Mouse (Mus musculus): ENCODE data around the gene Kctd21. TPM values are rescaled to one million over a fixed set of nuclear protein-coding genes. Genes with fewer than 3 reads are reported as not detected.

The Kctd21 gene
- total and polyA plus RNA-seq, 3 experiments: 0.23 to 1.2 TPM; not detected in 1

DNA sequence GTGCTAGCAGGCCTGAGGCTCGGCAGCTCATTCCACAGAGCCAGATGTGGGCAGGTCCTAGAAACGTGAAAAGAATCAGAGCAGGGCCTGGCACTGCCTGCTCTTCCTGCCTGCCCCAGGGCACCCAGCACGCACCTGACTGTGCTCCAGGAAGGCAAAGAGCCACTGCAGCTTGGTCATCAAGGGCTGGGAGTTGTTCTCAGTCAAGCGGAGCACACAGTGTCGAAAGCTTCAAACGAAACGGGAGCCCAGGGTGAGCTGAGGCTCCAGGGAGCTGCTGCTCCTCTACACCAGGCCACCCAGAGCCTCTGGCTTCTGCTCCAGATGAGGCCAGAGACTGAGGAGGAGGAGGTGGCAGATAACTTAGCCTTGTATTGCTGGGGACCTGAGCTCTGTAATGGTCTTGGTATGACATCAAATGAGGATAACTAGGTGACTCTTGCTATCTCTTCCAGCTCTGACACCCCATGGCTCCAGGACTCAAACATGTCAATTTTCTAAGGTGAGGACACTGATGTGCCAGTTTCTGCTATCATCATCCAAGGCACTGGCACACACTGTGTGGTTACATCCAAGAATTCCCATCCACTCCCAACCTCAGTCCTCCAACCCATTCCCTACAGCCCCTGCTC is 18.6 kb upstream of the Kctd21 start:
- no peaks in the 10 kb centered on the region for H3K79me2 ChIP-seq (ENCODE audit: control insufficient read depth, insufficient read depth, low read length, poor library complexity)
- no peaks in the 10 kb centered on the region for H3K36me3 ChIP-seq (ENCODE audit: control insufficient read depth in 1 of 2, insufficient read depth in 2 of 2, low read length in 2 of 2)
- H3K4me3 ChIP-seq (ENCODE audit: control insufficient read depth in 1 of 2, insufficient read depth in 1 of 2, low read depth in 2 of 2, low read length in 2 of 2): no peak overlapping the region
- no peak overlapping the region for H3K9ac ChIP-seq (ENCODE audit: control insufficient read depth, low read depth, low read length, poor library complexity, severe bottlenecking)
- H3K27me3 ChIP-seq (ENCODE audit: control insufficient read depth in 1 of 2, insufficient read depth in 2 of 2, low read length in 2 of 2): no peaks in the 10 kb centered on the region
- H3K9me3 ChIP-seq (replicated peaks; ENCODE audit: insufficient read depth, low read length): no peaks in the 10 kb centered on the region
- DNase-seq (ENCODE audit: low read depth, low spot score): no peak
- H3K4me1 ChIP-seq (ENCODE audit: control insufficient read depth in 1 of 2, insufficient read depth in 2 of 2, low read length in 2 of 2): no peaks in the 10 kb centered on the region
- H3K27ac ChIP-seq (ENCODE audit: control insufficient read depth, low read depth, low read length): no peak overlapping the region
- TF ChIP-seq CTCF (IDR thresholded peaks at IDR 0.05 in 2 of 3, conservative IDR thresholded peaks at IDR 0.05 in 1 of 3; ENCODE audit: control insufficient read depth in 1 of 3, insufficient read depth in 1 of 3, low read depth in 2 of 3, low read length in 3 of 3, poor library complexity in 1 of 3, severe bottlenecking in 1 of 3) (no peak), MYC (IDR thresholded peaks at IDR 0.05; ENCODE audit: low read depth, low read length) (no peak), ZMIZ1 (IDR thresholded peaks at IDR 0.05; ENCODE audit: low read depth, low read length) (no peak)

DNA sequence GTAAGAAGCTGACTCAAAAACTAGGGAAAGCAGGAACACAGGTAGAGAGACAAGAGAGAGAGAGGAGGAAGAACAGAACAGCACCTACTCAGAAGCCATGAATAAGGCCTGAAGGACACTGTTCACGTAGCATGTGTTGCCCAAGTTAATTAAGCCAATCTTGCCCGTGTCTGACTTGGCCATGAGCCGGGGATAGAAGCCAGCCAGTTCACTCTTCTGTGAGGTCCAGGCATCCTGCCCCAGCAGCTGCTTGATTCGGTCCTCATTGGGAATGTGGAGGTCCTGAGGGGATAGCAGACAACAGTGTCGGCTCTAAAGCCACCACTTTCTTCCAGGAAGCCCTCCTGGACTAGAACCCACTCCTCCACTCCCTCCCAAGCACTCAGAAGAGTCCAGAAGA is 17.5 kb upstream of the Kctd21 start:
- Histone ChIP-seq H3K4me3 (ENCODE audit: control insufficient read depth in 1 of 2, insufficient read depth in 1 of 2, low read depth in 2 of 2, low read length in 2 of 2) (no peak overlapping the region), H3K9ac (ENCODE audit: control insufficient read depth, low read depth, low read length, poor library complexity, severe bottlenecking) (no peak overlapping the region), H3K36me3 (ENCODE audit: control insufficient read depth in 1 of 2, insufficient read depth in 2 of 2, low read length in 2 of 2) (no peaks in the 10 kb centered on the region), H3K27me3 (ENCODE audit: control insufficient read depth in 1 of 2, insufficient read depth in 2 of 2, low read length in 2 of 2) (no peaks in the 10 kb centered on the region), H3K9me3 (replicated peaks; ENCODE audit: insufficient read depth, low read length) (no peaks in the 10 kb centered on the region), H3K4me1 (ENCODE audit: control insufficient read depth in 1 of 2, insufficient read depth in 2 of 2, low read length in 2 of 2) (no peaks in the 10 kb centered on the region), H3K27ac (ENCODE audit: control insufficient read depth, low read depth, low read length) (no peak overlapping the region), H3K79me2 (ENCODE audit: control insufficient read depth, insufficient read depth, low read length, poor library complexity) (no peaks in the 10 kb centered on the region)
- TF ChIP-seq POLR2A (IDR thresholded peaks at IDR 0.05; ENCODE audit: control insufficient read depth in 1 of 2, insufficient read depth in 1 of 2, low read depth in 1 of 2, low read length in 2 of 2, poor library complexity in 1 of 2) (no peak), USF1 (IDR thresholded peaks at IDR 0.05; ENCODE audit: low read depth, low read length) (no peak), TBP (IDR thresholded peaks at IDR 0.05; ENCODE audit: low read depth, low read length) (no peak), ELF1 (IDR thresholded peaks at IDR 0.05; ENCODE audit: low read depth, low read length) (no peak), NELFE (IDR thresholded peaks at IDR 0.05; ENCODE audit: low read depth, low read length) (no peak), MAFK (IDR thresholded peaks at IDR 0.05; ENCODE audit: borderline replicate concordance, low read depth, low read length) (no peak), TCF12 (IDR thresholded peaks at IDR 0.05; ENCODE audit: low read depth, low read length) (no peak), KAT2A (conservative IDR thresholded peaks at IDR 0.05; ENCODE audit: low read depth, low read length) (no peak), CTCF (IDR thresholded peaks at IDR 0.05 in 2 of 3, conservative IDR thresholded peaks at IDR 0.05 in 1 of 3; ENCODE audit: control insufficient read depth in 1 of 3, insufficient read depth in 1 of 3, low read depth in 2 of 3, low read length in 3 of 3, poor library complexity in 1 of 3, severe bottlenecking in 1 of 3) (no peak)
- no peak for DNase-seq (ENCODE audit: low read depth, low spot score)

DNA sequence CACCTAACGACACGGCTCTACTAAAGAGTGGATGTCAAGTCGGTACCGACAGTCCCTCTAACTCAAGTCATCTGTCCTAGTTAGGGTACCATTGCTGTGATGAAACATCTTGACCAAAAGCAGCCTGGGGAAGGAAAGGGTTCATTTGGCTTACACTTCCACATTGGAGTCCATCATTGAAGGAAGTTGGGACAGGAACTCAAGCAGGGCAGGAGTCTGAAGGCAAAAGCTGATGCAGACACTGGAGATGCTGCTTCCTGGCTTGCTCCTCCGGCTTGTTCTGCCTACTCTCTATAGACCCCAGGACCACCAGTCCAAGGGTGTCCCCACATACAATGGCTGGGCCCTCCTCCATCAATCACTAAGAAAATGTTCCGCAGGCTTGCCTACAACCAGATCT is 16.5 kb upstream of the Kctd21 start:
- Histone ChIP-seq H3K9ac (ENCODE audit: control insufficient read depth, low read depth, low read length, poor library complexity, severe bottlenecking) (no peak overlapping the region), H3K27ac (ENCODE audit: control insufficient read depth, low read depth, low read length) (no peak overlapping the region), H3K4me3 (ENCODE audit: control insufficient read depth in 1 of 2, insufficient read depth in 1 of 2, low read depth in 2 of 2, low read length in 2 of 2) (no peak overlapping the region), H3K79me2 (ENCODE audit: control insufficient read depth, insufficient read depth, low read length, poor library complexity) (no peaks in the 10 kb centered on the region), H3K9me3 (replicated peaks; ENCODE audit: insufficient read depth, low read length) (no peaks in the 10 kb centered on the region), H3K27me3 (ENCODE audit: control insufficient read depth in 1 of 2, insufficient read depth in 2 of 2, low read length in 2 of 2) (no peaks in the 10 kb centered on the region), H3K36me3 (ENCODE audit: control insufficient read depth in 1 of 2, insufficient read depth in 2 of 2, low read length in 2 of 2) (no peaks in the 10 kb centered on the region), H3K4me1 (ENCODE audit: control insufficient read depth in 1 of 2, insufficient read depth in 2 of 2, low read length in 2 of 2) (no peaks in the 10 kb centered on the region)
- no peak for DNase-seq (ENCODE audit: low read depth, low spot score)
- TF ChIP-seq CHD2 (IDR thresholded peaks at IDR 0.05; ENCODE audit: low read length) (no peak), RAD21 (IDR thresholded peaks at IDR 0.05; ENCODE audit: low read depth, low read length) (no peak), MAX (IDR thresholded peaks at IDR 0.05; ENCODE audit: low read length) (no peak), HCFC1 (IDR thresholded peaks at IDR 0.05; ENCODE audit: low read depth, low read length) (no peak), KAT2A (conservative IDR thresholded peaks at IDR 0.05; ENCODE audit: low read depth, low read length) (no peak), POLR2A (IDR thresholded peaks at IDR 0.05; ENCODE audit: control insufficient read depth in 1 of 2, insufficient read depth in 1 of 2, low read depth in 1 of 2, low read length in 2 of 2, poor library complexity in 1 of 2) (no peak), SMC3 (IDR thresholded peaks at IDR 0.05; ENCODE audit: low read depth, low read length) (no peak), EP300 (IDR thresholded peaks at IDR 0.05; ENCODE audit: low read depth in 1 of 2, low read length in 2 of 2) (no peak), ZNF384 (IDR thresholded peaks at IDR 0.05; ENCODE audit: low read depth, low read length) (no peak), MYB (IDR thresholded peaks at IDR 0.05; ENCODE audit: low read depth, low read length) (no peak), ZMIZ1 (IDR thresholded peaks at IDR 0.05; ENCODE audit: low read depth, low read length) (no peak), ETS1 (IDR thresholded peaks at IDR 0.05; ENCODE audit: low read depth, low read length) (no peak), MAFK (IDR thresholded peaks at IDR 0.05; ENCODE audit: borderline replicate concordance, low read depth, low read length) (no peak), BHLHE40 (IDR thresholded peaks at IDR 0.05; ENCODE audit: borderline replicate concordance, low read depth, low read length) (no peak), USF2 (IDR thresholded peaks at IDR 0.05; ENCODE audit: borderline replicate concordance in 1 of 2, insufficient read depth in 1 of 2, low read depth in 1 of 2, low read length in 2 of 2) (no peak)
